Mouse (Mus musculus): ENCODE measurements around the gene Ston1.

Gene Ston1

DNA sequence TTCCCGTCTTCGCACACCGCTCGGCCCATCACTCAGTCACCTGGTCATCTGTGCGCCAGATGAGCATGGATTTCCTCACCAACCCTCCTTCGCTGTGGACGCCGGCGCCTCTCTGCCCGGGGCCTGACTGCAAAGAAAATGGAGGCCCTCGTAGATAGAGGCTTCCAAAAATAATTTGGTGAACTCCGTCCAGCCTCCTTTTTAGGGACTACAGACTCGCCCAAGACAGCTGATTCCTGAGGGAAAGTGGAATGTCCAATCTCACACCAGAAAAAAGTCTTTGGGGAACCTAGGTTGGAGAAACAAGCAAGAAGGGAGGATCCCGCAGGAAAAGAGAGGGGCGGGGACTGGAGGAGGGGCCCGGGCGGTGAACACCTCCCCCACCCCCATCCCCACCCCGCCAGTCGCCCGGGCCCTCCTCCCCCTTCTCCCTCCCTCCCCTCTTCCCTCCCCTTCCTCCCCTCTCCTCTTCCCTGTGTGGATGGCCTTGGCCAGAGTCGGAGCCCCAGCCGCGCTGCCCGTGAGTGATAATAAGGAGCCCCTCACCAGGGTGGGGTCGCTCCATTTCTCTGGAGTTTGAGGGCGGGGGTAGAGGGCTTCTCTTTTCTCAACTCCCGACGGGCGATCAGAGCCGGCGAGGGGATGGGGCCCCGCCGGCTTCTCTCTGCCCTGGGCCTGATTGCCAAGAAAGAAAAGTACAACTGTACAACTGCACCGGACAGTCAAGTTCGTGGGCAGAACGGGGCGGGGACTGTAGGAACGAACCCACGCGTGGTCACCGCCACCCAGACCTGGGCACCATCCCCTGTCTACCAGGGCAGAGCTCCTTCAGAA is at the start of gene Ston1:
TSS of gene Ston1 (plus strand) at position 463 of the 834 bp plus-strand sequence.
- TF ChIP-seq GATA4 (IDR thresholded peaks at IDR 0.05; ENCODE audit: insufficient replicate concordance, low read length): no peak

DNA sequence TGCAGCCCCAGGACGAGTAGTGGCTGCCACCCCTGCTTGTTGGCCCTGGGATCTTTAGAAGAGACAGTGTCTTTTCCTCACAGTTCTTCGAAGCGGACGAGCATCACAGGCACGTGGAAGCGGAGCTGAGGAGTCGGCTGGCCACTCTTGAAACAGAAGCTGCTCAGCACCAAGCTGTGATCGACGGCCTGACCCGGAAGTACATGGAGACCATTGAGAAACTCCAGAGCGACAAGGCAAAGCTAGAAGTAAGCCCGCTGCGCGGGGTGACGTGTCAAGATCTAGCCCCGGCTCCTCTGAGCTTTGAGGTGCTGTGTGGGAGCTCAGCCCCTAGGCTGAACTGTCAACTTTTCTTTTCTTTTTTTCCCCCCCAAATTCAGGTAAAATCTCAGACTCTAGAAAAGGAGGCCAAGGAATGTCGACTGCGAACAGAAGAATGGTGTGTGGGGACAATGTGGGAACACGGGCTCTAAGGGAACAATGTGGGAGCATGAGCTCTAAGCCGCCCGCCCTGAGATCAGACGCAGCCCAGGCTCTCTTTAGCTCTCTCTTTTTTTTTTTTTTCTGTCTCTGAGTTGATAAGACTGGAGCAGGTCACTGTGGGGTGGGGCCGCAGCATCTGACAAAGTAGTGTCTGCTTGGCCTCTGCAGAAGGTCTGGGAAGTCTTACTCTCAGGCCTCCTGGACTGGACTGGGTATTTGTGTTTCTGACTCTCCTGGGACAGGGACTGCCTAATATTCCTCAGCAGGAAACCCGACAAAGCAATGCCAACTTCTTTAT is 47.9 kb upstream of the Ston1 start:
- TF ChIP-seq GATA4 (IDR thresholded peaks at IDR 0.05; ENCODE audit: insufficient replicate concordance, low read length): no peak

DNA sequence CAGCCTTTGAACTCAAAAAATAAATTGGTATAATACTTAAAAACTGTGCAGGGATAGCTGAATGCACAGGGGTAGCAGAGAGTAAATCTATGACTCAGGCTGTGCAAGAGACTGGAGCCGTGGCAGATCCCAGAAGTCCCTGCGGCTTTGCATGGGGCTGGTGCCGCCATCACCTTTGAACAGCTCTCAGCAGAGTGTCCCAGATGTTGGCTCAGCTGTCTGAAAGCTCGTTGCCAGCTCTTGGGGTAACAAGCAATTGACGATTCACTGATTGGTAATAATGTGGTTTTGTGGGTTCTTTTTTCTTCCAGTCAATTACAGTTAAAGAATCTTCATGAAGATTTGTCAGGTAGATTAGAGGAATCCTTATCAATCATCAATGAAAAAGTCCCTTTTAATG is 47.1 kb upstream of the Ston1 start:
- TF ChIP-seq GATA4 (IDR thresholded peaks at IDR 0.05; ENCODE audit: insufficient replicate concordance, low read length): no peak

DNA sequence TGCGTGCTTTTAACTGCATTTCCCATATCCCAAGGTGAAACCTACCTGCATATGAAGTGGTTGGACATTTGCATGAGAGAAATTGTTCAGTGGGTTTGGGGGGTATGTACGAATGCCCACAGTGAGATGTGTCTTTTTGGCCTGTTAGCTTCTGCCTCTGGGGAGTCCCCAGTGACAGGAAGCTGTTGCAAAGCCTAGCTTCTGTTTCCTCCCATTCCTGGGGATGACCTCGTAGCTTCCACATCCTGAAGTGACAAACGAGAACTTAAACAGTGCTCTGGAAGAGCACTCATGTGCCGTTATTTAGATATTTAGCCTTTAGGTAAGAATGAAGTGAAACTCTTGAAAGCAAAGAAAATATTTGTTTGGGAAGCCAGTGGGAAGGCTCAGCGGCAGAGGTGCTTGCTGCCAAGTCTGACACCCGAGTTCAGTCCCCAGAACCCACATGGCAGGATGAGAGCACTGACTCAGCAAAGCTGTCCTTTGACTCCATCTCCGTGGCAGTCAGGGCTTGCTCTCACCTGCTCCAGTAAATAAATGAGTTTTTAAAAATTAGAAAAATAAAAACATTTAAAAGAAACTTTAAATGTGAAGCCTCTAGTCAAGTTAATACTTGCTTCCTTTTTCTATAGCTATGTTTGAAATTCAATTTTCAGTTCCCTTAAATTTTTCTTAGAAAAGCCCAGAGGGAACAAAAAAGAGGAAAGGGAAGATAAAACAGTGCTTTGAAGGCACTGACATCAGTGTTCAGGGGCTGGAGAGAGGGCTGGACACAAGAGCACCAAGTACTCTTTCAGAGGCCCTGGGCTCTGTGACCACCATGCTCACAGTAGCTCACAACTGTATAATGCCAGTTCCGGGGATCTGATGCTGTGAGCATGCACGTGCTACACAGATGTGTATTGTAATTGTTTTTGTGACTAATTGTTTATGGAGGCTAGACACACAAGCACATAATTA is 46.2 kb upstream of the Ston1 start:
- no peak for TF ChIP-seq GATA4 (IDR thresholded peaks at IDR 0.05; ENCODE audit: insufficient replicate concordance, low read length)

DNA sequence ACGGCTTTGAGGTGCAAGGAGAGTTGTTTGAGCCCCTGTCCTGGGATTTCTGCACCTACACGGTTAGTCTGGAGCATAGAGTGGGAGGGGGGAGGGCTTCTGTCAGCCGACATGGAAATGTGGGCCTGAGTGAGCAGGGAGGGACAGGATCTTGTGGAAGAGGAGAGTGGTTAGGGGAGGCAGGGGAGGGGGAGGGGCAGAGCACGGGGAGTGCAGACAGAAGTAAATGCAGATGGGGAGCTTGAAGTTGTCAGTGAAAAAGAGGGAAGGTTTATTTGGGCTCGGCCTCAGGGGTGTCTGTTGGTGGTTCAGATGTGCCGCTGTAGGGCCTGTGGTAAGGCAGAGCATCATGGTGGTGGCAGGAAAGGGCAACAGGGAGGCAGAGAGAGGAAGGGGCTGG is 44.9 kb upstream of the Ston1 start:
- TF ChIP-seq GATA4 (IDR thresholded peaks at IDR 0.05; ENCODE audit: insufficient replicate concordance, low read length): no peak

DNA sequence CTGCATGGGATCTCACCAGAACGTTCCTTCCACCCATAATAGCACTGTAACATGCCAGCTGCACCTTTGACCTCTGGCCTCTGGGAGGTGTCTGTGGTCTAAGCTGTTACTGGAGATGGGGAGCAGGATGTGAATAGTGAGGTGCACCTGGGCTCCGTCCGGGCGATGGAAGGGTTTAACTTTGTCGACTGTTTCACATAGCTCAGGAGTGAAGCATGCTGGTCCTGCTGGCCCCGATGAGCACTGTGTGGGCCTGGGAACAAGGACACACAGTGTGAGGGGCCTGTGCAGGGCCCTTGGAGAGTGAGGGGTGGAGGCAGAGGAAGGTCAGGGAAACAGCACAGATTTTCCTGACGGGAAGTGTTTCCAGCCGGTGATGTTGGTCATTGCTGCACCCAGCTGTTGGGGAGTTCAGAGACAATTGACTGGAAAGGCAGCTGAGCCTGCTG is 44.5 kb upstream of the Ston1 start:
- no peak for TF ChIP-seq GATA4 (IDR thresholded peaks at IDR 0.05; ENCODE audit: insufficient replicate concordance, low read length)

DNA sequence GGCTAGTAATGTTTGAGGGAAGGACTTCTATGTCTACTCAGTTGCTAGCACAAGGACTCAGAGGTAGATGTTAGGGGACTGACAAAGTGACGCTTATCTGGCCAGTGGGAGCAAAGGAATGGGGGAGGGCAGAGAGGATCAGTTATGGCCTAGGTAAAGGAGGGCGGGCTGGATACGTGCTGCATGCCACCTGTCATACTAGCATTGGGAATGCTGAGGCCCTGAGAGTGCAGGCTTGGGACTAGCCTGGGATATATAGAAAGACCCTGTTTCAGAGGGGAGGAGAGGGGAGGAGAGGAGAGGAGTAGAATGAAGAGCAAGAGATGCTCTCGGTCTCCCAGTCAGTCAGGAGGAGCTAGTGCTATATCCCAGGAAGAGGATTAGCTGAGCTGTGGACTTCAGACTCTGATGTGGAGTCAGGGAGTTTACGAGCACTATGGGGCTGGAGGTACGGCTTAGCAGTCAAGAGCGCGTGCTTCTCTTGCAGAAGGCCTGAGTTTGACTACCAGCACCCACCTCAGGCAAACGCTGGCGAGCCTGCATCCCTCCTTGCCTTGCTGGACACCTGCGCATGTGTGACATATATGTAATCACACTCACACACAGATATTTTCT is 43.9 kb upstream of the Ston1 start:
- TF ChIP-seq GATA4 (IDR thresholded peaks at IDR 0.05; ENCODE audit: insufficient replicate concordance, low read length): no peak

DNA sequence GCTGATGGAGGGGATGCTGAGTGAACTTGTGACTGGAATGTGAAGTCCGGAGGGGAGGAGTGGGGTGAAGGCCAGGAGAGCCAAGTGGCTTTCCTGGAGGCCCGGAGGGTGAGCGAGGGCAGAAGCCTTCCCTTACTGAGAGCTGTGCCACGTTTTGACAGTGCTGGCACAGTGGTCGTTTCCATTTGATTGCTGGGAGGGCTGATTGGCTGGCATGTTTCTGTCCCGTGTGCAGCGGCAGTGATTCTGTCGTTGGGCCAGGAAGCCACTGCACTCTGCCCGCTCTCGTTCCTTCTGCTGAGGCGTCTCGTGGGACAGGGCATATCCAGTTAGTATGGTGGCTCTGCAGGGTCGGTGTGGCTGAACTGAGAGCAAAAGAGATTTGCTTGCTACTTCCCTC is 41.3 kb upstream of the Ston1 start:
- no peak for TF ChIP-seq GATA4 (IDR thresholded peaks at IDR 0.05; ENCODE audit: insufficient replicate concordance, low read length)

DNA sequence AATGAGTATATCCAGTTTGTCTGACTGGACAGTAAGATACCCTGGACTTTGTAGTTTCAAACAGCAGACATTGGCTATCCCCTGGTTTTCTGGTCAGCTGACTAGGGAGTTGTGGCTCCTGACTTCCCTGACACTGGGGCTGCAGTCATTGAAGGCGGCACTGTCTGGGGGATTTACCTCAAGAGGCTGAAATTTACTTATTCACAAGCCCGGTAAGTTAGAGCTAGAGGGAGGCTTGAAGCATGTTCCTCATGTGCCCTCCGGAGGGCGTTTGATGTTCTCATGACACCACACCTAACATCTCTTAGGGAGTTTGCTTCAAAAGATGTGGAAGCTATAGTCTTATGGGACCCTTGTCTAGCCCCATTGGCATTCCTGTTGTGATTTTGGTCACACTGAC is 40.8 kb upstream of the Ston1 start:
- TF ChIP-seq GATA4 (IDR thresholded peaks at IDR 0.05; ENCODE audit: insufficient replicate concordance, low read length): no peak

DNA sequence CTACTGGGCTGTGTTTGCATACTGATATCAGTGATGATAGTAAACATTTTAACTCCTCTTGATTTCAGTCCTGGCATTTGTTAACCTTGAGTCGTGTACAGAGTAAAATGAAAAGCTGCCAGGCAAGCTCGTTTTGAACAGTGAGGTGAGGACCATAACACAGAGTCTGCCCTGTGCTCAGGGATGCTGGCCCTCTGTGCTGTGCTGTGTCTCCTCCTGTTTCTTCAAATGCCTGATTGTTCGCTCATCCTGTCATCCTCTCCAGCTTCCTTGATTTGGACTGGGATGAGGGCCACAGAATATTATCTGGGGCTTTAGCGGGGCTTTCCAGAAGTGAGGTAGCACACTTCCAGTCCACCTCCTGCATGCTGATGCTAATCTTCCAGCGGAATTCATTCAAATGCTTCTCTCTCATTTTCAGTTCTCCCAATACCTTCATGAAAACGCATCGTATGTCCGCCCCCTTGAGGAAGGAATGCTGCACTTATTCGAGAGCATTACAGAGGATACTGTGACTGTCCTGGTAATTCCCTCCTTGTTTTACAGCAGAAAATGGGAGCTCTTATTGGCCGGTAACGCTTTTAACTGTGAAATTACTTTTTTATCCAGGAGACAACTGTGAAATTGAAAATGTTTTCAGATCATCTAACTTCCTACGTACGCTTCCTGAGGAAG is 39.2 kb upstream of the Ston1 start:
- no peak for TF ChIP-seq GATA4 (IDR thresholded peaks at IDR 0.05; ENCODE audit: insufficient replicate concordance, low read length)

DNA sequence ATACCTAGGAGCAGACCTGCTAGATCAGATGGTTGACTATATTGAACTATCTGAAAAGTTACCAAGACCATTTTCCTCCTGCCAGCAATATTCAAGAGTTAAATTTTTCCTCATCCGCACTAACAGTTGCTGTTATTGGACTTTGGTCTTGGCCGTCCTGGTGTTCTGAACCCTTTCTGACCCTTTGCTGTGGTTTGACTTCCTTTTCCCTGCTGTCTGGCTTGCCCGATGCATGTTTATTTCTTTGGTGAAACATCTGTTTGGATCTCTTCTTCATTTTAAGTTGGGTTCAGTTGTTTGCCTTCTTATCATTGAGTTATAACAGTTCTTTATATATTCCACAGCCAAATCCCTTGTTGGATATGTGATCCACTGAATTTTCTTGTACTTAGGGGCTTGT is 33.9 kb upstream of the Ston1 start:
- no peak for TF ChIP-seq GATA4 (IDR thresholded peaks at IDR 0.05; ENCODE audit: insufficient replicate concordance, low read length)

DNA sequence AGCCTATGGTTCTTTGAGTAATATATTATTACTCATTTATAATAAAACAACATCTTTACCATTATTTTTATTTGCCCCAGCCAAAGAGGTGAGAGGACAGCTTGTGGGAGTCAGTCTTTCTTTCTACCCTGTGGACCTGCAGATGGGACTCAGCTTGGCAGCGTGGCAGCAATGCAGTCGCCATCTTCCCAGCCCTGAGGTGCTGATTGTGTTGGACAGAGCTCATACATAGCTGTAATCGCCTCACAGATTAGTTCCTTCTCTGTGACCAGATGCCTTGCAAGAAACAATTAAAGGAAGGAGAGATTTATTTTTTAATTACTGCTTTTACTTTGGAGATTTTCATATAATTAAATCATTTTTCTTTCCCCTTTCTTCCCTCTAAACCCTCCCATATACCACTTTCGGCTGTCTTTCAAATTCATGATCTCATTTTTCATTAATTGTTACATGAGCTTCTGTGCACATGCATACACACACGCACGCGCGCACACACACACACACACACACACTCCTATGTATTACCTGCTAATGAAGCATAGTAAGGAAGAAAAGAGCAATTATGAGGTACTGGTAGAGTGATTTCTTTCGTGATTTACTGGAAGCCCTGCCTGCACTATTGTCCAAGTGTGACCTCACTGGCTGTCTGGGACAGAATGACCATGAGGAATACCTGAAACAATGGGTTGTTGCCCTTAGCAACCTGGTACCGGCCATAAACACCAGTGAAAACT is 27.5 kb upstream of the Ston1 start:
- TF ChIP-seq GATA4 (IDR thresholded peaks at IDR 0.05; ENCODE audit: insufficient replicate concordance, low read length): no peak

DNA sequence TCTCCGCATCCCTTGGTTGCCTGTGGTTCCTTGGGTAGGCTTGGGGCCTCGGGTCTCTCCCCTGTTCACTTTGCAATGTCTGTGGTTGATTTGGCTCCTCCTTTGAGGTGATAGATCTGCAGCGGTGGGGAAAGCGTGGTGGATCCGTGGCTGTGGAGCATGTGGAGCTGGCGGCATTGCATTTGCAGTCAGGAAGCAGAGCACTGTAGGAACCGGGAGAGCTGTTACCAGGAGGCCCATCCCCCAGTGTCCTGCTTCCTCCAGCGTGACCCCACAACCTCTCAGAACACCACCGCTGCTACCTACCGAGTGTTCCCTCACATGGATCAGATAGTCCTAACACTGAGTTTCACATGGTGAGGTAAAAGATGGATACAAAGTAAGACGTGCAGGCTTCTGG is 26.7 kb upstream of the Ston1 start:
- no peak for TF ChIP-seq GATA4 (IDR thresholded peaks at IDR 0.05; ENCODE audit: insufficient replicate concordance, low read length)

DNA sequence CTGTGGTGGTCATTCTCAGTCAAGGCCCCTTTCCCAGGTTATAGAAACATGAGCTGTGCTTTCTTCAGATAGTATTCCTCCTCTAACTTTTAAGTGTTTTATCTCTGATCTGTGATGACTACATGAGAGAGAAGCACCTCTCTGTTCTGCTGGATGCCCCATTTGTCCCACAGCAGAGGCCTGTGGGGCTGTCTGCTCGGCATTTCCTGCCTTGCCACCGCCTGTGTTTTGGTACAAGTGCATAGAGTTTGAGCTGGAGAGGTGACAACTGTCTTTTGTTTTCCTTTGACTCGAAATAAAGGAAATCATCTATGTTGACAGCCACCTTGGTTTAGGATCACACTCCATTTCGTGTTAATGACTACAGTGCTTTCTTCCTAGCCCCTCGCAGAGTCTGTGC is 22.7 kb upstream of the Ston1 start:
- TF ChIP-seq GATA4 (IDR thresholded peaks at IDR 0.05; ENCODE audit: insufficient replicate concordance, low read length): no peak

All from liver, adult (tissue).